Mouse (Mus musculus): ENCODE measurements around the gene Slc35f4. TPM values are rescaled to one million over a fixed set of nuclear protein-coding genes. Genes with fewer than 3 reads are reported as not detected.

The Slc35f4 gene
- not detected for total RNA-seq (2021)
- long read RNA-seq, experiment 1: 0 reads
- long read RNA-seq, experiment 2, partial matches to known transcripts: 0 of 1 reads
- long read RNA-seq, experiment 2, other reads (novel, unspliced or antisense): 1 of 1 reads

DNA sequence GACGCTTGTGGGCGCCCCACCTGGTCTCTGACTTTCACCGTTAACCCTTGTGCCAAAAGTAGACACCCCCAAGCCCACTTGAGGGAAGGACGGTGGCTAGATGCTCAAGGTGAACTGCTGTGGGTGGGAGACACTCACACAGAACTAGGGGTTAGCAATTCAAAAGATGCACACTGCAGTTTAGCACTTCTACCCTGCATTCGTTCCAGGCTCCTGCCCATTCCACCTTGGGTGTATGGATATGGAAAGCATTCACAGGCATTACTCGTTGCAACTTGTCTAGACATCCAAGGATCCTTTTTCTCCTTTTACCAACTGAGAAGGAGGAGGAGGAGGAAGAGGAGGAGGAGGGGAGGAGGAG lies at the start of gene Slc35f4:
TSS of gene Slc35f4 (minus strand) at position 116 of the 361 bp plus-strand sequence.
- DNase-seq (ENCODE audit: low spot score in 2 of 2): no peak

DNA sequence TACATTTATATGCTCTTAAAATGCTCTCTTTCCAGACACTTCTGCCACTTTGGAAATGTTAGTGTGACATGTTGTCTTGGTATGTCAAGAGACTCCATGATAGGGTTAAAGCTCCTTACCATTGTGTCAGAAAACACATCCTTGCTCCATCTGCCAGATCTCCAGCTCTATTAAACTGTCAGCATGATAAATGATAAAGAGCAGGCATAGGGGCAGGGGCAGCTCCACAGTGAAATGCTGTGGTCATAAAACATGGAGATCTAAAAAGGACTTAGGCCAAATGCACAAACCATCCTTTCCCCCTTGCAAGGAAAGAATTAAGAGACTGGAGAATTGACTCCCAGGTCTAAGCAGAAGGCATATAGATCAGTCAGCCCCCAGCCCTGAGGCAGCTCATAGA lies 42.5 kb upstream of the Slc35f4 start:
- no peak for DNase-seq (ENCODE audit: low spot score in 2 of 2)

DNA sequence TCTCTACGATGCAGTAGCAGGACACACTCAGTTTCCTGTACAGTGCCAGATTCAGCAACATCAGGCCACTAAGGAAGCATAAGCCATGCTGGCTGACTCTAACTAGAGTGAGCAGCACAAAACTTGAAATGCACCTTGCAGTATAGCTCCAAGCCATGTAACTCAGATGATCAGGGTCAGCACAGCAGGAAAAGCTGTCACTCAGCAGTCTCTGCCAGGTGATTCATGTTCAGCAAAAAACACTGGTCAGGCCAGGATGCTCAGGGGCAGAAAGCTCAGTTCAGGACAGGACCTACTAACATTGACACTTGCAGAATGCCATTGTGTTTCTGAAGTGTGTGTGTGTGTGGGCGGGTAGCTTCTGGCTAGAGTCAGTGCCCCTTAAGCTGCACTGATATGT lies 34.9 kb upstream of the Slc35f4 start:
- no peak for DNase-seq (ENCODE audit: low spot score in 2 of 2)

DNA sequence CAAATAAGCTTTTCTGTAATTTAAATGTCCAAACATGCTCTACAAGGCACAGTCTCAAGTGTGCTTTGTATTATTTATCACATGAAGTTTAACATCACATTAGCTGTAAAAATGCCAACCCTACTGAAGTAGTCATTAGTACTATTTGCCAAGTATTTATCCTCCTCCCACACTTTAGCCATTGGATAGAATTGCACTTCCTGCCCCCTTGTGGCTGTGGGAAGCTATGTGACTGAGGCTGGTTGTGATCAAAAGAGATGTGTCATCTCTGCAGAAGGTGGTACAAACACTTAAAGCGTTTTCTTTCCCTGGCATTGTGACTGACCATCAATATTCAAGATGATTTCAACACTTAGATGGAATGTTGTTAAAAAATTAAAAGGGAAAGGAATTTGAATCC lies 14.3 kb upstream of the Slc35f4 start:
- DNase-seq (ENCODE audit: low spot score in 2 of 2): no peak

DNA sequence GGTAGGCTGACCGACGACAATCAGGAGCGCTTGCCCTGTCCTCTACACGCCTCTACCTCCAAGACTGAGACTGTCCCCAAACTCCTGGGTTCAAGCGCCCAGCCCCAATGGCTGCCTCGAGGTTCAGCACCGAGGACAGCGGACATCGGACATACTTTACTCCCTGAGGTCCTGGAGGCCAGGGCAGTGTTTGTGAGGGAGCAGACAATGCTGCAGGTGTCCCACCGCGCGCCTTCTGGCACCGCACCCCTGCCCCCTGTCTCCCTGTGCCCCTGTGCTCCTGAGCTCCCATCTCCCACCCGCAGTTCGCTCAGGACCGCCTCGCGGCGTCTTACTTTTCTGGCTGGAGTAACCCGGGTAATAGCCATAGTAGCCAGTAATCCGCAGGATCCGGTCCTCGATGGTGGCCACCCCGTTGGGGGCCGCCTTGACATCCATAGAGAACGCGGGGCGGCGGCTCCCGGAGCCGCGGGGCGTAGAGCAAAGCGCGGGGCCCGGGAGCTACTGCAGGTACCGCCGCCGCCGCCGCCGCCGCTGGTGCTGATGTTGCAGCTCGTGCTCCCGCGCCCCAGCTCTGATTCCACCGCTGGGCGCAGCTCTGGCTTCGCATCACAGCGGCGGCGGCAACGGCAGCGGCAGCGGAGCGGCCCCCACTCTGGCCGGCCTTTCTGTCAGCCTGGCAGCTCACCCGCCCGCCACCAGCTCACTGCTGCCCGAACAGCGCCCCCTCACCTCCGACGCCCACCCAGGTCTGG lies 493 bp downstream of the Slc35f4 start:
- DNase-seq (ENCODE audit: low spot score in 2 of 2): peak; percentile 33 to 67

DNA sequence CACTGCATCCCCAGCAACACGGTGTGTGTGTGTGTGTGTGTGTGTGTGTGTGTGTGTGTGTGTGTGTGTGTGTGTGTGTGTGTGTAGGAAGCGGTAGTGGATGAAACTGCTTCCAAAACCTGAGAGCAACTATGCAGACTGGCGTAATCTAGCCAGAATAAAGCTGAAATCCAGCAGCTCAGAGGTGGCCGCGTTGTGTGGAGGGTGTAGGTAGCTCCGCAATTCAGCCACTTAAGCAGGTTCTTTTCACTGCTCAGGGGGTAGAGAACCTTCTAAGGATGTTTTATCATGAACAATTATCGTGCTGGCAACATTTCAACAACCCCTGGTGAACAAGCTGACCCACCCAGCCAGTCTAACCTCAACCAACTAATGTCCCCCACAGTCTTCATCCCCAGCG lies 1.2 kb downstream of the Slc35f4 start:
- no peak for DNase-seq (ENCODE audit: low spot score in 2 of 2)

DNA sequence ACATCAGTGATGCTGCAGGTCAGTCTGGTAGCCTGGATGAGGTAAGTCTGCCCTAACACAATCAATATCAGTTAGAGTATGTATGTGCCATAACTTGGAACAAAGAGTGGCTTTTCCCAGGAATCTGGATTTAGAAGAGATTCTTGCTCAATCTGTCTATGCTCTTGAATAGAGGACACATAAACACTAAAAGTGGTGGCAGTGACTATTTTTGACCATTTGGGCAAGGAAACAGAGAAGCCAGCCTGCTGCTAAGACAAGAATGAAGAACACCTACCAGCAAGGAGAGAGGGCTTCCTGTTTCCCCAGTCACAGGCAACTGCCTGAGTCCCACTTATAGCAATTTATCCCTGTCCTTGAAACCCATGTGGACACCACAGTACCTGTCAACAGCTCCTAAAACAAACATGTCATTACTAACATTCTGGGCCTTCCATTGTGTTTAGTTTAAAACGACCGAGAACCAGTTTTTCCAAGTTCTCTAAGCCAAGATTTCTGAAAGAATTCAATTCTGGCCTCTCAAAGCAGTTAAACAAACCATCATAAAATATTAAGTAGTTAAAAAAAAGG lies 10.7 kb downstream of the Slc35f4 start:
- DNase-seq (ENCODE audit: low spot score in 2 of 2): no peak

DNA sequence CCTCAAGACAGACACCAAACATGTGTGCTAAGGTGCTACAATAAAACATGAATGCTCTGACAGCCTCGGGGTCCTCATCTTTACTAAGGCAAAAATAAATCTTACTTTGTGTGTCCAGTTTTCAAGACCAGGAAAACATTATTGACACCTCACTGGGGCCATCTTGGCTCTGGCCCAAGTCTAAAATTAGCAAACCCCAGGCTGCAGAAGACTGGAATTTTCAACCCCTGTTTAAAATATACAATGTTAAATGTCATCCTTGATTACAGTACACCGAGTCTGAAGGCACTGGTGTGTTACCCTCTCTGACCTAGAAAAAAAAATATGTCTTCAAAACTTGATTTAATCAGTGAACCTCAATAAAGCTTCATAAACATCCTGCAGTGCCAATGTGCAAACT lies 11.7 kb downstream of the Slc35f4 start:
- no peak for DNase-seq (ENCODE audit: low spot score in 2 of 2)

DNA sequence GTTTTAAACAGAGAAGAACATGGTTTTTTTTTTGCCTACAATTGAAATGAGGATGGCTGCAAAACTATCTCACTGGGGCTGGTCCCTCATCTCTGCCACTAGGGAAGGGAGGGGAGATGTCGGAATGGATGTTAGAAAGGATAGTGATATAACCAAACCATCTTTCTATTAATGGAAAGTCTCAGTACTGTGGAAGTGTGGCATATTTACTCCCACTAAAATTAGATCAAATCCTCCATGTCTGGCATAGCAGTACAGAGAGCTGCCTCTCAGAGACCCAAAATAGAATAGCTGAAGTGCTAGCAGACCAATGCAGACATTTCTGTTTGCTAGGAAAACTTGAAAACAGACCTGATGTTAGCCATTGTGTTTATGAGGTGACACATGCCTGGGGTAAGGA lies 30.7 kb downstream of the Slc35f4 start:
- DNase-seq (ENCODE audit: low spot score in 2 of 2): no peak

DNA sequence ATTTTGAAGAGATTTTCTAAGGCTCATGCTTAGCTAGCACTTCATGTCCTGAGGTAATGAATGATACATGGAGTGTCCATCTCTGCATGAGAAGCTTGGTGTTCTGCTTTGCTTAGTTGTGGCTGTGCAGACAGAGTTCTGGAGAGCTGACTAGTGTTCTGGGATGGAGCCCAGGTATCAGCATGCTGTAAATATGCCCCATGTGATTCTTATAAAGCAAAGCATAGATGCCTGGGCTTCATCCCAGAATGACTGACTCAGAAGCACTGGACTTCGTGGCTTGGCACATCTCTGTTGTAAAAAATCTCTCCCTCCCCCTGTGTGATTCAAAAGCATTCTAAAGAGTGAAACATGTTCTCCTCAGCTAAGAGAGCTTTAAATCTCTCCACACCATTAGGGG lies 32.1 kb downstream of the Slc35f4 start:
- DNase-seq (ENCODE audit: low spot score in 2 of 2): no peak

DNA sequence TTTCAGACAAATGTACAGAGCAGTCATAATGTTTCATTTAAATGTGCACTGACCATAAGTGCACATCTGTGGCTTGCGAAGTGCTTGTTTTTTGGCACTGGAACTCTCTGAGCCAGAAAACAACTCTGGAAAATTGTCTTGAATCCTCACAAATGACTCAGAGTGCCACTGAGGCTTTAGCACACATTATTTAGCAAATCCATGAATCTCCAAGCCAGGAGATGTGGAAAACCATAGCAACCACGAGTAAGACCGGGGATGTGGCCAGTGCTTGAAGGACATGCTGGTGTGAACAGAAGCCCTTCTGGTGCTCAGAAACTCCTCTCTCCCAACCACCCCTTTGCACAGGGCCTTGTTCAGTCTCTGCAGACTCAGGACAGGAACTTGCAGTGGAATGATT lies 33.3 kb downstream of the Slc35f4 start:
- DNase-seq (ENCODE audit: low spot score in 2 of 2): no peak

DNA sequence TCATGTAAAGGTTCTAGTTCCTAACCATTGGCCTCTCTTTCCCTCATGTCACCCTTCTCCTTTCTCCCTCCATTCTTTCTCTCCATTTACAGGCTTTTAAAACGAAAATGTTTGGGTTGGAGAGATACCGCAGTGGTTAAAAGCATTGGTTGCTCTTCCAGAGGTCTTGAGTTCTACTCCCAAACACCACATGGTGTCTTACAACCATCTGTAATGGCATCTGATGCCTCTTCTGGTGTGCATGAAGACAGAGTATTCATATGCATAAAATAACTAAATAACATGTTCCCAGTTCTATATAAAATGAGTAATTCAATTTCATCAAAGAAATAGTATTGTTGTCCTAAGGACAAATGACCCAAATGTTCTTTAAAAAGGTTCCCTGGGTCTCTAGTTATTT lies 49.2 kb downstream of the Slc35f4 start:
- DNase-seq (ENCODE audit: low spot score in 2 of 2): no peak

DNA sequence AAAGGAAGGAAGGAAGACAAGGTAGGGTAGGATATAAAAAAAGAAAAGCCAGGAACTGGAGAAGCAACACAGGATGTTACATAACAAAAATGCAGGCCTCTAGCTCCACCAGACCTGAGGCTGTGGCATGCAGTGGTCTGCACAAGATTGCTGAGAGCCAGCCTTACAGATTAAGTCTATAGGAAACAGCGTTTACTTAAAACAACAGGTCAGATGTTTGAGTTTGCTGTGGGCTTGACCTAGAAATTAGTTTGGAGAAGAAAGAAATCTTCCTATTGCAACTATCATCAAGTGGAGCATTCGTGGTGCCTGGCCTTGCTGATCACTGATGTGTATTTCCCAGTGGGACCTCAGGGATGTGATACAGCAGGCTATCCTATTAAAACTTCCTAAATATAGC lies 64.1 kb downstream of the Slc35f4 start:
- no peak for DNase-seq (ENCODE audit: low spot score in 2 of 2)

DNA sequence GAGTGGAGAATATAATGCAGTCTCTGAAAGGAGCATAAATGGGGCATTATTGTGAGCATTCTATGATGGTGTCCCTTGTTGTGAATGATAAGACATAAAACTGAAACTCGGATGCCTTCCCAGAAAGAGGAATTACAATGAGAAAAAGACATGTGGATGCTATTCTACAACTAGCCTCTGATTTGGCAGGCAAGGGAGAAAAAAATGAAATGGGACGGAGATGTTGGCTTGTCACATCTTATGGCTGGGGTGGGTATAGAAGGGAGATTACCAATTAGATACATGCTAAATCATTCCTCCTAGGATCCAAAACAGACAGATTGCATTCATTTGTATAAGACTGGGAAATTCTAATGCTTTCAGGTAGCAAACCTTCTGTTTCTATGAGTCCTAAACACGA lies 65.0 kb downstream of the Slc35f4 start:
- no peak for DNase-seq (ENCODE audit: low spot score in 2 of 2)

DNA sequence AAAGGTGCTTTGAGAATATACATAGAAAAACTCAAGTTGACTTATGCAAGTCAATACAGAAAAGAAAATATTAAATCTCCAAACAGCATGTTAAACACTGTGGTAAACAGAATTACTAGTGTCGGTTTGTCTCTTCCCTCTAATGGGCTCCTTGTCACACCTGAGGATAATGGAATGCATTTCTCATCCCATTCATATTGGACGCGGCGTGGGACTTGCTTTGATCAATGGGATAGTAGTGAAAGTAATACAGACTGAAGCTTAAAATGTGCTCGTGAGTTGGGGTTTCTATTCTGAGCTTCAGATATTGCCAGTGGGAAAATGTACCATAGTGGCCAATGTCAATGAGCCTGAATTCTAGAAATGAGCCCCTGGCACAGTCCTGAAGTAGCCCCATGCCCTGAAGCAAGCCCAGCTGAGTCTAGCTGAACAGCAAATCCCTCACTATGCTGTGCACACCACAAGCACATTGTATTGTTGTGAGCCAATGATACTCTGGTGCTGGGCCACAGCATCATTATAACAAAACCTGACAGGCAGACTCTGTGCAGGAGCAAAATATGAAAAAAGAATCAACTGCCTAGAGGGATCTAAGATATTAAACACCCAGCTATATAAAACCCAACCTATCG lies 71.4 kb downstream of the Slc35f4 start:
- no peak for DNase-seq (ENCODE audit: low spot score in 2 of 2)

DNA sequence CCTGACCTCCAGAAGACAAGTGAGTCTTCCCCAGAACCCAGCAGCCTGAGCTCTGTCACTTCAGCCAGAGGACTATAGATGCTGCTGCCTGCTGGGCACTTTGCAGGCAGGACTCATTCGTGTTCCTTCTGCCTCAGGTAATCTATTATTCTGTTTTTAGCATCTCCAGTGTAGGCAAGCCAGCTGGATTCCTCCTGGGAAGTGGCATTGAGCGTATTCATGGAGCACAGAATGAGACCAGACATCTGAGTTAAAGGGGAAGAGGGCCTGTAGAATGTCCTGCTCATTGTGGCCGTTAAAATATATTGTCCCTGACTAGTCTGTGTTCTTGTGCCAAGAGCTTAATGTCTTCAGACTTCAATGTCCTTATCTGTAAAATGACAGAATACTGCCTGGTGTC lies 72.1 kb downstream of the Slc35f4 start:
- no peak for DNase-seq (ENCODE audit: low spot score in 2 of 2)

DNA sequence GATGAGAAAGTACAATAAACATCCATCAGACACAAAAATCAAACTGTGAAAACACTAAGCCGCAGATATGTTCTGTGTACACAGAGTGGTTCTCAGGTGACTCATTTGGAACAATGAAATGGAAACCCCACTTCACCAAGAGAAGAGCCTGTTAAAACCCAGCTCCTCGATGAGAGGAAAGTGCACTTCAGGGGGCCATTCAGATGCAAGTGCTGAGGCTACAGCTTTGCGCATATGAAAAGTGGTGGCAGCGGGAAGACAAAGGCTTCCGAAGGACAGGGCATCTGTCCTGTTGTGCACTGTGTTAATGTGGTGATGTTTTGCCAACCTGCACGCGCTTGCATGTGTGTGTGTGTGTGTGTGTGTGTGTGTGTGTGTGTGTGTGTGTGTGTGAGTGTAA lies 78.2 kb downstream of the Slc35f4 start:
- no peak for DNase-seq (ENCODE audit: low spot score in 2 of 2)

DNA sequence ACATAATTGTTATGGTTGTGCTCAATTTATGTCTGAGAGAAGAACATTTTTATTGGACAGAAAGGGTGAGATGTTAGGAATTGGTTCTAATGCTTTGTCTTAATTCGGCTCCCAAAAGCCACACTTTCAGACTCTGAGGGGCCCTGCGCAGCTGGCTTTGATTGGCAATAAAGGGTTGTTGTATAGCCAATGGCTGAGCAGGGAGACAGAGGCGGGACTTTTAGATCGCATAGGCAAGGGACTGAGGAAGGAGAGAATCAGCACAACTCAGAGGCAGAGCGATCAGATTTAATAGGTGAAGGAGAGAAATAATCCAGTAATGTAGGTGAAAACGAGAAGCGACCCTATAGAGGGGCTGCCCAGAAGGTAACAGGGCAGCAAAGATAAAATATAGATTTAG lies 79.4 kb downstream of the Slc35f4 start:
- DNase-seq (ENCODE audit: low spot score in 2 of 2): no peak

DNA sequence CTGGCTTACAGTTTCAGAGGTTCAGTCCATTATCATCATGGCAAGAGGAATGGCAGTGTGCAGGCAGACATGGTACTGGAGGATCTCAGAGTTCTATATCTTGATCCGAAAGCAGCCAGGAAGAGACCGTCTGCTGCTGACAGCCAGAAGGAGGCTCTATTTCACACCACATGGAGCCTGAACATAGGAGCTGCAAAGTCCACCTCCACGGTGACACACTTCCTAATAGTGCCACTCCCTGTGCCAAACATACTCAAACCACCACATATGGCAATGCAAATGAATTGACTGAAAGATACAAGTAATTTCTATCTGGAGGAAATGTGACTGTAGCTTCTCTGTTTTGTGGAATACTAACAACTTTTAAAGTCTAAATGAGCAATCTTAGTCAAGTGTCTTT lies 89.0 kb downstream of the Slc35f4 start:
- DNase-seq (ENCODE audit: low spot score in 2 of 2): no peak

DNA sequence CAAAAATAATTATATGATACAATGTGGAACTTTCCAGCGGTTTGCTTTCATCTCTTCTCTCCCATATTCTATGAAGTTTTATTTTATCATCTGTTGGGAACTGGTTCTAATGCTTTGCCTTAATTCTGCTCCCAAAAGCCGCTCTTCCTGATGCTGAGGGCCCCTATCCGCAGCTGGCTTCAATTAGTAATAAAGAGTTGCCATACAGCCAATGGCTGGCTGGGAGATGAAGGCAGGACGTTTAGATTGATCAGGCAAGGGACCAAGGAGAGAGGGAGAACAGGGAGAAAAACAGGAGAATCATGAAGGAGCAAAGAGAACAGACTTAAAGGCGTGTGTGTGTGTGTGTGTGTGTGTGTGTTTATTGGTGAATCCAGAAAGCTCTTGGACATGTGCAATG lies 94.0 kb downstream of the Slc35f4 start:
- DNase-seq (ENCODE audit: low spot score in 2 of 2): no peak

DNA sequence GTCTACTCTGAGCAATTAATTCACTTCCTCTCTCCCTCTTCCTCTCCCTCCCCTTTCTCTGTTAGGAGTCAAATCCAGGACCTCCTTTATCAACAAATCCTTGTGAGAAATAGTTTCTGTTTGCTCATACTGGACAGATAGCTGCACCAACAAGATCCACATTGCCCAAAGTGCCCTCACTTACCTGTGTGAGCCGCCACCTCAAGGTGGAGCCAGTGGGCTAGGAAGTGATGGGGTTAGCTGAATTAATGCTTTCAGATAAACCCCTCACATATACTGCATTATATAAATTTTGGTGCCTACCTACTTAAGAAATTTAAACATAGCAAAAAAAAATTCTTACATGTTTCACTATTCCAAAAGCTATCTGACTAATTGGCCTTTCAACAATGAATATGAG lies 133.4 kb downstream of the Slc35f4 start:
- DNase-seq (ENCODE audit: low spot score in 2 of 2): no peak

DNA sequence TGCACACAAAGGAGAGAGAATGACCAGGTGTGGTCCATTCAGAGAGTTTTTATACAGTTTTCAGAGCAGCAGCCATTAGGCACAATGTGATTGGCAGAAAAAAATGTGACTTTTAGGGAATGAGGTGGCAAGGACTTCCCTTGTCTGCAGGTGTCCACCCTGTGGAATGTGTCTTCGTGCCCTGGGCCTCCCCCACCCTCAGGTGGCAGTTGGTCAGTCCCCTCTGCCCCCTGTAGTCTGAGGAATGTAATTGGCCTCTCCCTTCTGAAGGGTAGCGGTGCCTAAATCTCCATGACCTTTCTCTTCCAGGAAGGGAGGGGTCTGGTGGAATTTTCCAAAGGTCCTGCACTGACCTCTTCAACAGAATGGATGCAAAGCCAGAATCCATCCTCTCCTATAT lies 163.7 kb downstream of the Slc35f4 start:
- no peak for DNase-seq (ENCODE audit: low spot score in 2 of 2)

DNA sequence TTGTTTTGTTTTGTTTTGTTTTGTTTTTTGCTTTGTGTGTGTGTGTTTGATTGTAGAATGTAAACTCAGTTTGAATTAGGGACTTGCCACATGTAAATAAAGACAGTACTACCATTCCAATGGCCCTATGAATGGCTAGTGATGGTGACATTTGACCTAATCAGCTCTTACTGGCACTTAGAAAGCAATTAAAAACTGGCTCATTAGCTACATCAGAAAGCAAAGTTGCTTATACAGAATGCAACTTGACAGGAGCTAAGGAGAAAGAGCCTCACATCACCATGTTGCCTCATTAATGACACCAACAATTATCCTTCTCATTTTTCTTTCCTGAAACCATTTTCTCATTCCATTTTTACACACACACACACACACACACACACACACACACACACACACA lies 170.3 kb downstream of the Slc35f4 start:
- DNase-seq (ENCODE audit: low spot score in 2 of 2): no peak
